Mouse (Mus musculus): Measurements from ENCODE around the gene Lsamp. TPM values are rescaled to one million over a fixed set of nuclear protein-coding genes. Genes with fewer than 3 reads are reported as not detected.
"Not testable (repeated sequence)": the region's sequence is repeated elsewhere in the genome, so short reads cannot be mapped to it uniquely, and the experiment has no call there.

Lsamp gene
- total RNA-seq, 2 experiments from 2014 or later = not detected

GRCm38 (mm10) chr16:41938258-41938657 lies 1954.1 kb downstream of the Lsamp start:
- no peak for ATAC-seq (replicated peaks; ENCODE audit: low FRiP score, low TSS enrichment, poor library complexity, severe bottlenecking)

- ATAC-seq (replicated peaks; ENCODE audit: low FRiP score, low TSS enrichment, poor library complexity, severe bottlenecking) = no peak
These were observed 1957.6 kb downstream of the Lsamp start for GRCm38 (mm10) chr16:41941591-41942315.

GRCm38 (mm10) chr16:41957811-41958210 lies 1973.7 kb downstream of the Lsamp start:
- ATAC-seq (replicated peaks; ENCODE audit: low FRiP score, low TSS enrichment, poor library complexity, severe bottlenecking) = no peak

- no peak for ATAC-seq (replicated peaks; ENCODE audit: low FRiP score, low TSS enrichment, poor library complexity, severe bottlenecking)
These were observed 1981.5 kb downstream of the Lsamp start for GRCm38 (mm10) chr16:41965636-41966035.

GRCm38 (mm10) chr16:41969215-41969614 lies 1985.1 kb downstream of the Lsamp start:
- ATAC-seq (replicated peaks; ENCODE audit: low FRiP score, low TSS enrichment, poor library complexity, severe bottlenecking) = no peak

- no peak for ATAC-seq (replicated peaks; ENCODE audit: low FRiP score, low TSS enrichment, poor library complexity, severe bottlenecking)
These were observed 1990.9 kb downstream of the Lsamp start for GRCm38 (mm10) chr16:41974866-41975719.

GRCm38 (mm10) chr16:41976897-41977296 lies 1992.7 kb downstream of the Lsamp start:
- ATAC-seq (replicated peaks; ENCODE audit: low FRiP score, low TSS enrichment, poor library complexity, severe bottlenecking) = no peak

- ATAC-seq (replicated peaks; ENCODE audit: low FRiP score, low TSS enrichment, poor library complexity, severe bottlenecking) = no peak
These were observed 2012.8 kb downstream of the Lsamp start for GRCm38 (mm10) chr16:41996956-41997355.

- ATAC-seq (replicated peaks; ENCODE audit: low FRiP score, low TSS enrichment, poor library complexity, severe bottlenecking) = no peak
These were observed 2018.8 kb downstream of the Lsamp start for GRCm38 (mm10) chr16:42002925-42003324.

- ATAC-seq (replicated peaks; ENCODE audit: low FRiP score, low TSS enrichment, poor library complexity, severe bottlenecking) = not testable (repeated sequence)
These were observed 2019.3 kb downstream of the Lsamp start for GRCm38 (mm10) chr16:42003506-42003905.

- no peak for ATAC-seq (replicated peaks; ENCODE audit: low FRiP score, low TSS enrichment, poor library complexity, severe bottlenecking)
These were observed 2020.0 kb downstream of the Lsamp start for GRCm38 (mm10) chr16:42004166-42004565.

- ATAC-seq (replicated peaks; ENCODE audit: low FRiP score, low TSS enrichment, poor library complexity, severe bottlenecking) = no peak
These were observed 2030.8 kb downstream of the Lsamp start for GRCm38 (mm10) chr16:42014937-42015336.

- ATAC-seq (replicated peaks; ENCODE audit: low FRiP score, low TSS enrichment, poor library complexity, severe bottlenecking) = no peak
These were observed 2031.3 kb downstream of the Lsamp start for GRCm38 (mm10) chr16:42015443-42015842.

- ATAC-seq (replicated peaks; ENCODE audit: low FRiP score, low TSS enrichment, poor library complexity, severe bottlenecking) = no peak
These were observed 2032.9 kb downstream of the Lsamp start for GRCm38 (mm10) chr16:42016791-42017643.

GRCm38 (mm10) chr16:42022566-42022965 lies 2038.4 kb downstream of the Lsamp start:
- ATAC-seq (replicated peaks; ENCODE audit: low FRiP score, low TSS enrichment, poor library complexity, severe bottlenecking) = no peak

GRCm38 (mm10) chr16:42032030-42032429 lies 2047.9 kb downstream of the Lsamp start:
- no peak for ATAC-seq (replicated peaks; ENCODE audit: low FRiP score, low TSS enrichment, poor library complexity, severe bottlenecking)

GRCm38 (mm10) chr16:42033449-42033848 lies 2049.3 kb downstream of the Lsamp start:
- no peak for ATAC-seq (replicated peaks; ENCODE audit: low FRiP score, low TSS enrichment, poor library complexity, severe bottlenecking)

GRCm38 (mm10) chr16:42048138-42048537 lies 2064.0 kb downstream of the Lsamp start:
- no peak for ATAC-seq (replicated peaks; ENCODE audit: low FRiP score, low TSS enrichment, poor library complexity, severe bottlenecking)

GRCm38 (mm10) chr16:42059927-42060326 lies 2075.8 kb downstream of the Lsamp start:
- ATAC-seq (replicated peaks; ENCODE audit: low FRiP score, low TSS enrichment, poor library complexity, severe bottlenecking) = no peak

- no peak for ATAC-seq (replicated peaks; ENCODE audit: low FRiP score, low TSS enrichment, poor library complexity, severe bottlenecking)
These were observed 2090.2 kb downstream of the Lsamp start for GRCm38 (mm10) chr16:42074325-42074724.
